Mouse (Mus musculus) megakaryocyte, embryonic 14.5 days (primary cell): ENCODE data around the gene Gm11937. TPM values are rescaled to one million over a fixed set of nuclear protein-coding genes. Genes with fewer than 3 reads are reported as not detected.

ENCODE experiments used
- H3K27me3 ChIP-seq: replicated peaks from 2 replicates; pipeline ENCODE3; 2012; ENCODE audit warnings: inconsistent platforms
- H3K36me3 ChIP-seq: replicated peaks from 2 replicates; pipeline ENCODE3; 2012; ENCODE audit warnings: low read length, inconsistent platforms, mixed read lengths
- H3K4me1 ChIP-seq: 2 replicates; pipeline ENCODE4 v1.6.1; 2012; ENCODE audit warnings: inconsistent platforms
- H3K4me3 ChIP-seq: replicated peaks from 2 replicates; pipeline ENCODE3; 2012; ENCODE audit warnings: moderate library complexity, mild to moderate bottlenecking, inconsistent platforms
- H3K9me3 ChIP-seq: 2 replicates; pipeline ENCODE4 v1.6.1; 2012; ENCODE audit warnings: inconsistent platforms
- FLI1 ChIP-seq: IDR thresholded peaks from 2 replicates; pipeline ENCODE4 v1.6.1; 2012; ENCODE audit warnings: low read length, inconsistent platforms, mixed read lengths
- GATA1 ChIP-seq: IDR thresholded peaks from 3 replicates; pipeline ENCODE4 v1.6.1; 2012; ENCODE audit warnings: mixed read lengths, low read length, inconsistent platforms, borderline replicate concordance
- polyA plus RNA-seq: library from polyadenylated mRNA; stranded (reverse); fragments of >175 nt; gene quantifications from 2 replicates; pipeline ENCODE4 v1.2.3, GENCODE M21; 2012; ENCODE audit warnings: low replicate concordance; ENCODE audit not compliant: insufficient read depth

Gene Gm11937
- polyA plus RNA-seq, 1 experiment = not detected

GRCm38 (mm10) chr11:99583245-99583704, 26.7 kb downstream of the Gm11937 start, which contains the start of gene Krtap1-4:
Krtap1-4 (minus strand) TSS chr11:99583654.
- no peak within 1 kb of the TSS for H3K4me3 ChIP-seq
- H3K9me3 ChIP-seq = no peaks in the 10 kb centered on the region
- TF ChIP-seq FLI1 (no peak), GATA1 (no peak)
- no peaks in the 10 kb centered on the region for H3K36me3 ChIP-seq
- no peaks in the 10 kb centered on the region for H3K4me1 ChIP-seq
- H3K27me3 ChIP-seq = no peaks in the 10 kb centered on the region

GRCm38 (mm10) chr11:99581564-99581963, 28.4 kb downstream of the Gm11937 start:
- H3K27me3 ChIP-seq = no peaks in the 10 kb centered on the region
- TF ChIP-seq GATA1 = no peak
- TF ChIP-seq FLI1 = no peak
- no peaks in the 10 kb centered on the region for H3K4me1 ChIP-seq
- H3K9me3 ChIP-seq = no peaks in the 10 kb centered on the region
- H3K36me3 ChIP-seq = no peaks in the 10 kb centered on the region
- H3K4me3 ChIP-seq = no peak overlapping the region

- Histone ChIP-seq H3K4me1 (no peaks in the 10 kb centered on the region), H3K4me3 (no peak overlapping the region), H3K9me3 (no peaks in the 10 kb centered on the region), H3K36me3 (no peaks in the 10 kb centered on the region), H3K27me3 (no peaks in the 10 kb centered on the region)
- no peak for TF ChIP-seq FLI1
These were observed 28.9 kb downstream of the Gm11937 start for GRCm38 (mm10) chr11:99581051-99581450.

- Histone ChIP-seq H3K36me3 (no peaks in the 10 kb centered on the region), H3K9me3 (no peaks in the 10 kb centered on the region), H3K27me3 (no peaks in the 10 kb centered on the region), H3K4me1 (no peaks in the 10 kb centered on the region), H3K4me3 (no peak within 1 kb of the TSS)
- TF ChIP-seq FLI1 (no peak), GATA1 (no peak)
These were observed 29.4 kb downstream of the Gm11937 start, which contains the start of gene Krtap1-5 for GRCm38 (mm10) chr11:99580636-99581035. Krtap1-5 (minus strand) TSS chr11:99581016.

- H3K9me3 ChIP-seq = no peaks in the 10 kb centered on the region
- H3K36me3 ChIP-seq = no peaks in the 10 kb centered on the region
- TF ChIP-seq FLI1 (no peak), GATA1 (no peak)
- H3K4me3 ChIP-seq = peak overlapping the region; percentile 62
- peaks cover 2% of the 10 kb centered on the region for H3K27me3 ChIP-seq
- peaks cover 3% of the 10 kb centered on the region; the same call in 1 of the 2 replicates for H3K4me1 ChIP-seq
These were observed 35.9 kb downstream of the Gm11937 start for GRCm38 (mm10) chr11:99574106-99574505.

GRCm38 (mm10) chr11:99573164-99573563, 36.8 kb downstream of the Gm11937 start:
- Histone ChIP-seq H3K4me3 (no peak overlapping the region), H3K36me3 (no peaks in the 10 kb centered on the region), H3K9me3 (no peaks in the 10 kb centered on the region), H3K4me1 (peaks cover 3% of the 10 kb centered on the region; the same call in 1 of the 2 replicates), H3K27me3 (peaks cover 2% of the 10 kb centered on the region)
- TF ChIP-seq FLI1 (no peak), GATA1 (no peak)

GRCm38 (mm10) chr11:99566530-99566929, 43.5 kb downstream of the Gm11937 start, which contains the start of gene Krtap3-1:
Krtap3-1 (minus strand) TSS chr11:99566630.
- H3K4me1 ChIP-seq = no peaks in the 10 kb centered on the region
- no peak within 1 kb of the TSS for H3K4me3 ChIP-seq

GRCm38 (mm10) chr11:99562580-99562979, 47.4 kb downstream of the Gm11937 start:
- Histone ChIP-seq H3K27me3 (no peaks in the 10 kb centered on the region), H3K4me1 (no peaks in the 10 kb centered on the region), H3K9me3 (no peaks in the 10 kb centered on the region), H3K36me3 (no peaks in the 10 kb centered on the region), H3K4me3 (no peak overlapping the region)
- TF ChIP-seq FLI1 (no peak), GATA1 (no peak)

More at GRCm38 (mm10) chr11:99566530-99566929, 43.5 kb downstream of the Gm11937 start, which contains the start of gene Krtap3-1:
- Histone ChIP-seq H3K9me3 (no peaks in the 10 kb centered on the region), H3K36me3 (no peaks in the 10 kb centered on the region), H3K27me3 (no peaks in the 10 kb centered on the region)
- TF ChIP-seq FLI1 (no peak), GATA1 (no peak)

Other genes with a start within 250 kb of the Gm11937 start
- not detected in 2 replicates for gene Krt28, start 235.3 kb downstream of the Gm11937 start, polyA plus RNA-seq
- 6.6 TPM in 1 of 2 replicates, not detected in the other for gene Krt10, start 220.8 kb downstream of the Gm11937 start, polyA plus RNA-seq
- gene Krt12, start 187.9 kb downstream of the Gm11937 start, polyA plus RNA-seq = not detected in 2 replicates
- not detected in 2 replicates for gene Krt20, start 172.0 kb downstream of the Gm11937 start, polyA plus RNA-seq
- not detected in 2 replicates for gene Krt23, start 117.1 kb downstream of the Gm11937 start, polyA plus RNA-seq
- not detected in 2 replicates for gene Krt39, start 88.9 kb downstream of the Gm11937 start, polyA plus RNA-seq
- not detected in 2 replicates for gene Krt40, start 67.0 kb downstream of the Gm11937 start, polyA plus RNA-seq
- gene Krtap3-3, start 59.3 kb downstream of the Gm11937 start, polyA plus RNA-seq = not detected in 2 replicates
- gene Krtap3-2, start 53.3 kb downstream of the Gm11937 start, polyA plus RNA-seq = not detected in 2 replicates
- not detected in 2 replicates for gene Gm11939, start 50.7 kb downstream of the Gm11937 start, polyA plus RNA-seq
- gene Krtap3-1, start 43.6 kb downstream of the Gm11937 start, polyA plus RNA-seq = not detected in 2 replicates
- not detected in 2 replicates for gene Krtap1-5, start 29.2 kb downstream of the Gm11937 start, polyA plus RNA-seq
- not detected in 2 replicates for gene Krtap1-4, start 26.5 kb downstream of the Gm11937 start, polyA plus RNA-seq
- gene Krtap1-3, start 18.9 kb downstream of the Gm11937 start, polyA plus RNA-seq = not detected in 2 replicates
- gene Krtap9-3, start 12.1 kb downstream of the Gm11937 start, polyA plus RNA-seq = not detected in 2 replicates
- not detected in 2 replicates for gene Gm11938, start 6.9 kb downstream of the Gm11937 start, polyA plus RNA-seq
- not detected in 2 replicates for gene Krtap2-4, start 4.7 kb upstream of the Gm11937 start, polyA plus RNA-seq
- not detected in 2 replicates for gene Gm11562, start 10.2 kb upstream of the Gm11937 start, polyA plus RNA-seq
- gene Krtap4-1, start 18.0 kb upstream of the Gm11937 start, polyA plus RNA-seq = not detected in 2 replicates
- gene Krtap4-2, start 24.9 kb upstream of the Gm11937 start, polyA plus RNA-seq = not detected in 2 replicates
- gene Krtap4-7, start 33.9 kb upstream of the Gm11937 start, polyA plus RNA-seq = not detected in 2 replicates
- not detected in 2 replicates for gene Gm11555, start 40.0 kb upstream of the Gm11937 start, polyA plus RNA-seq
- not detected in 2 replicates for gene Gm11563, start 48.8 kb upstream of the Gm11937 start, polyA plus RNA-seq
- gene Krtap4-6, start 55.8 kb upstream of the Gm11937 start, polyA plus RNA-seq = not detected in 2 replicates
- gene Gm14190, start 80.6 kb upstream of the Gm11937 start, polyA plus RNA-seq = not detected in 2 replicates
- not detected in 2 replicates for gene Gm14180, start 124.1 kb upstream of the Gm11937 start, polyA plus RNA-seq
- not detected in 2 replicates for gene Gm11595, start 162.7 kb upstream of the Gm11937 start, polyA plus RNA-seq
- not detected in 2 replicates for gene Krtap4-8, start 170.5 kb upstream of the Gm11937 start, polyA plus RNA-seq
- not detected in 2 replicates for gene Krtap4-9, start 175.0 kb upstream of the Gm11937 start, polyA plus RNA-seq
- not detected in 2 replicates for gene Gm11596, start 183.3 kb upstream of the Gm11937 start, polyA plus RNA-seq
- gene Gm11569, start 188.7 kb upstream of the Gm11937 start, polyA plus RNA-seq = not detected in 2 replicates
- gene Gm11554, start 194.3 kb upstream of the Gm11937 start, polyA plus RNA-seq = not detected in 2 replicates
- not detected in 2 replicates for gene Krtap4-13, start 199.7 kb upstream of the Gm11937 start, polyA plus RNA-seq
- gene Gm11564, start 205.5 kb upstream of the Gm11937 start, polyA plus RNA-seq = not detected in 2 replicates
- gene 2300003K06Rik, start 227.9 kb upstream of the Gm11937 start, polyA plus RNA-seq = not detected in 2 replicates
- not detected in 2 replicates for gene Krtap4-16, start 241.4 kb upstream of the Gm11937 start, polyA plus RNA-seq
- not detected in 2 replicates for gene Gm11568, start 247.7 kb upstream of the Gm11937 start, polyA plus RNA-seq